Mouse (Mus musculus) central nervous system, embryonic 18 days (tissue): Measurements from ENCODE around the gene Vmn2r65. TPM values are rescaled to one million over a fixed set of nuclear protein-coding genes. Genes with fewer than 3 reads are reported as not detected.

Experiments
- polyA plus RNA-seq: library from polyadenylated mRNA; depleted of rRNA; stranded (reverse); fragments of >200 nt; gene quantifications from 2 replicates; pipeline ENCODE4 v1.2.3, GENCODE M21; 2012; rRNA removed

The Vmn2r65 gene
- polyA plus RNA-seq = not detected in 2 replicates

GRCm38 (mm10) chr7:84964015-84964414, at the start of gene Vmn2r65:
Gene Vmn2r65, minus strand, starts transcription at chr7:84964115.

GRCm38 (mm10) chr7:85012168-85012567, 48.3 kb upstream of the Vmn2r65 start, which contains the start of gene Vmn2r66:
Gene Vmn2r66, minus strand, starts transcription at chr7:85012268.

Other genes starting within 250 kb of the Vmn2r65 start
- 0.03 TPM in 2 replicates for gene Olfr291, start 110.6 kb downstream of the Vmn2r65 start, polyA plus RNA-seq
- gene Vmn2r66, start 48.2 kb upstream of the Vmn2r65 start, polyA plus RNA-seq = not detected in 2 replicates
- gene Vmn2r67, start 191.9 kb upstream of the Vmn2r65 start, polyA plus RNA-seq = not detected in 2 replicates